Mouse (Mus musculus) monocyte, adult 2 months (primary cell): ENCODE results near the gene Gm10277.
A peak's percentile ranks its signal among the peaks of the same experiment; 100 is the strongest.
"Not testable (repeated sequence)": the region's sequence is repeated elsewhere in the genome, so short reads cannot be mapped to it uniquely, and the experiment has no call there.

Experiments used
- DNase-seq, 2 experiments: peaks; one replicate each; pipeline ENCODE4 v3.0.0; 2022; ENCODE audit warnings: low spot score in 2 of 2, low read depth in 1 of 2

Gm10277 gene

GRCm38 (mm10) chr11:77775701-77776400, 11.7 kb downstream of the Gm10277 start:
- no peak for DNase-seq

DNA sequence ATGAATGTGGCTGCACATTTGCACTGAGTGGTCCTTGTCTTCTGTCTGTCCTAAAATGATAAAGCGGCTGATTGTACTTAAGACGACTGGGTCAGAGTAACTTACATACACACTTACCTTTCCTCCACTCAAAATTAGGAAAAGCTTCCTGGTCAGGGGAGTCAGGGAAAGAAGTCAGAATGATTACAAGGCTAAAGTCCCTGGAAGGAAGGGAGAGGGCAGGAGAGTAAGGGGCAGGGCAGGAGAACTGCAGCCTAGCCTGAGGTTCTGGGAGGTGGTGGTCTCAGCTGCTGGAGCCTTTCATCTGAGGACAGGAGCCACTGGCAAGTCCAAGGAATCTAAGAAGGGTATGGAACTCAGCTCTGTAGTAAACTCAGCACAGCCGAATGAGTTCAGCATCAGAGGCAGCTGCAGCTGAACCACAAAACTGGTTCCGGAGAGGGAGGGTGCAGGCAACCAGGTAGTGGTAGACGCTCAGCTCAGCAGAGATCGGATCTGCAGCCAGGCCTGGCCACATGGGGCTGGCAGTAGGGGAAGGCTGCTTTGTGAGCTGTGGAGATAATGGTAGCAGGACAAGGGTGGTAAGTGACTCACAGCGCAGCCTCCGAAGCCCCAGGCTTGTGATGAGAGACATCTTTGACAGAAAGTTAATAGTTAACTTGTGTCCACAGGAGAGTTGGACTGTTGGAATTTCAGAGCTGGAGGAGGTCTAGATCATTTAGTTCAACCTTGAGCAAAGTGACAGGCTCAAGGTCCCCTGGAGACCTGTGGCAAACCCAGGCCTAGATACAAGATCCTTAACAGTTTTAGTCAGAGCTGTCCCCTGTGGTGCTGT, 15.5 kb downstream of the Gm10277 start:
- no peak for DNase-seq

DNA sequence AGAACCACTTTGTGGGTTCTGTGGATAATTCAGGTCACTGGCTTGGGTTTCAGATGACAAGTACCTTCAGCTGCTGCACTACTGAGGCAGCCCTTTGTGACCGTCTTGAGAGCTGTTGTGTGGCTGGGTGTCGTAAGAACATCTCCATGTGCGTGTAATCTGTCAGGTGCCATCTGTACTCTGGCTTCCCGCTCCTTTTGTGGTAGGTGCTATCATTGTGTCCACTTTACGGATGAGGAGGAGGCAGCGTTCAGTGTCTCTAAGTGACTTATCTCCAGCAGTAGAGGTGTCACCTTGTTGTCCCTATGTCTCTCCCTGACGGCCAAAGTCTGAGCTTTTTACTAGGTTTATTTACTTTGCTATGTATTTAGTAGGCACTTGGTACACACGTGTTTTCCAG, 17.2 kb downstream of the Gm10277 start:
- DNase-seq: no peak

DNA sequence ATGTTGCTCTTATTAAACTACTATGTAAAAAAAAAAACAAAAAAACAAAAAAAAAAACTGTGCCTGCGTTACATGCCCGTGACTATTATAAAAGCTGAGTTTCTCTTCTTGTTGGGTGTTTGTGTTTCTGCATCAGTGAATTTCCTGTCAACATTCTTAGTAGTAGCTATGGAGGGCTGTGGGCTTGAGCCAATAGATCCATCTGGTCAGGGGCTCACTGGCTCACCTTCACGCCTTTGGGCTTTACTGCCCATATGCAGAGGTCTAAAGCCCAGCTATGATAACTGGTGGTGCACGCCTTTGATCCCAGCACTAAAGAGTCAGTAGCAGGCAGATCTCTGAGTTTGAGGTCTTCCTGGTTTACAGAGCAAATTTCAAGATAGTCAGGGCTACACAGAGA, 18.1 kb downstream of the Gm10277 start:
- DNase-seq: no peak

DNA sequence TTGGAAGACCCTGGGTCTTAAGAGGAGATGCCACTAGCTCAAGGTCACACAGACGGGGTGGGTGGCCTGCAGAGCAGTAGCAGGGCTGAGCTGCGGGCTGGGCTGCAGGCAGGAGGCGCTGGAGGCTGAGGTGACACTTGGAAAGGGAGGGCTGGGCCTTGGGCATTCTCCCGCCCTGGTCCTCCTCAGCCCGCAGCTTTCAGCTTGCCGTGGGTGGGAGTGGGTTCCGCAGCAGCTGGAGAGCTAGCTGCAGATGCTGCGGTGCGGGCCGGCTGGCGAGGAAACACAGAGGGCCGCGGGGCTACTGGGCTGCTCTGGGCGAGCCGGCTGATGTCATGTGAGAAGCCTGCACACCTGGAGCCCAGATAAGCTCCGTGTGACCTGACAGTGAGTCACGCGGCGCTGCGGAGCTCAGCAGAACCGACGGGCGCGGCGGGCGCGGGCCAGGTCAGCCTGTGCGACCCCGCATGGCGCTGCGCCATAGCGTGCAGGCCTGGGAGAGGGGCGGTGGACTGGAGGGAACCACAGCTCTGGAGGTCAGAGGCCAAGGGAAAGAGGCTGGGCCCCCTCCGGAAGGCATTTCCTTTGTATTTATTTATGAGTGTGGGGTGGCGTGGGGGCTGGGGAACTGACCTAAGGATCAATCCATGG, 21.1 kb downstream of the Gm10277 start:
- no peak for DNase-seq

DNA sequence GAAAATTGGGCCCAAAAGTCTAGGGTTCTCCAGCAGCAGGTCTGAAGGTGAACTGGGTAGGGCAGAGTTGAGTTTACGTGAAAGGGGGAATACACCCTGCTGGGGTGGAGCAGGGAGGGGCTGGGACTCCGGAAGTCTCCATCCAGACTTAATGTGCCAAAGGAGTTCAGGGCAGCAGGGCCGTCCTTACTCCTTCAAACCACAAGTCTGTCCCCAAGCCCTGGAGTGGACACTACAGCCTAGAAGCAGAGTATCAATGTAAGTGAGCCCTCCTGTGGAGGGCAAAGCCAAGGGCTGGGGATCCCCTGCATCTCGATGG, 22.1 kb downstream of the Gm10277 start:
- DNase-seq: no peak

- DNase-seq: no peak
Observed at GRCm38 (mm10) chr11:77764694-77765458, 22.7 kb downstream of the Gm10277 start.

- DNase-seq: no peak
Observed at GRCm38 (mm10) chr11:77763673-77764340, 23.7 kb downstream of the Gm10277 start.

DNA sequence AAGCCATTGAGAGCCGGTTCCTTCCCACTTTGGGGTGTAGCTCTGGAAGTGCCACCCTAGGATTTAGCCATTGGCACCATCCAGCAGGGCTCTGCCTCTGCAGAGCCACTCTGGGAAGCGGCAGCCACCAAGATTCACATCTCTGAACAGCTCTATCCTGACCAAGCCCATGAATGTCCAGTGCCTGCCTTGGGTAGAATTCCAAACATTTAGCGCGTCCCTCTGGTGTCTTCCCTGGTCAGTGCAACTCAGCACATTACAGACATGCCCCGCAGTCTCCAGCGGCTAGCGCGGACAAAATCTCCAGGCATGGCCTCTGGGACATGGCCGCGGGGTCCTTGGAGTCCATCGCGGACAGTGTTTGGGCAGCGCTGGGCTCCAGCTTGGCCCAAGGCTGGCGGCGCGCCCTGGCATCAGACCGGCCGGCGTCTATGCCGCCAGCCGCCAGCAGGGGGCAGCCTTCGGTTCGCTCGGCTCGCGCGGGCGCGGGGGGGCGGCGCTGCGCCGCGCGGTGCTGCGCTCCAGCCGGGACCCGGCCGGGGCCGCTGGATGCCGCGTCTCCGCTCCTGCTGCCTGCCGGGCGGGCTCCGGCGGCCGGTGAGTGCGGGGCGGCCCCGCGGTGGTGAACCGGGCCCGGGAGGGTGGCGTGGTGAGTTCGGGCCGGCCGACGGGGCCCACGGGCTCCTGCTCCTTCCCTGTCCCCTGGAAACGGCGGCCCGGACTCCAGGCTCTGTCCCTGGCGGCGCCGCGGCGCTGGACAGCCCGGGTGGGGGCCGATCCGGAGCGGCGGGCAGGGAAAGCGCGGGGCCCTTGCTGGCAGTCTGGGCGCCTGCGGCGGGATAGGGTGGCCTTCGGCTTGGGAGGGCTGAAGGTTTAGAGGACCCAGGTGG, 24.5 kb downstream of the Gm10277 start, which contains the start of gene Myo18a:
Gene Myo18a, plus strand, starts transcription at position 464 of the 890 bp plus-strand sequence.
- peak; percentile 31 to 70 for DNase-seq

- DNase-seq: no peak
Observed at GRCm38 (mm10) chr11:77760031-77760430, 27.5 kb downstream of the Gm10277 start.

DNA sequence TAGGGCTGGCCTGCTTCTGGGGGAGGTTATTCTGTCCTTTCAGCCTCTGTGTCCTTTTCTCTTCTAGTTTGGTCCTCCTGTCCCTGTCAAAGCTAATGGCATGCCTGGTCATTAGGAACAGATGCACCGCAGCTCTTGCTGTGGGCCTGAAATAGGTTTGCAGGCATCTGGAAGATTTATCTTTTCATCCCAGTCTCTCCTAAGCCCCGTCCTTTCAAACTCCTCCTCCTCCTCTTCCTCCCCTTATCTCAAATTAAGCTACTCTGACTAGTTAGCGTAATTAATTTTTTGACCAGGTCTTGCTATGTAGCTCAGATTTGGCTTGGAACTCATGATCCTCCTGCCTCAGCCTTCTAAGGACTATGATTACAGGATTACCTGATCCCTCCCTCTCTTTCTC, 34.1 kb downstream of the Gm10277 start:
- no peak for DNase-seq

DNA sequence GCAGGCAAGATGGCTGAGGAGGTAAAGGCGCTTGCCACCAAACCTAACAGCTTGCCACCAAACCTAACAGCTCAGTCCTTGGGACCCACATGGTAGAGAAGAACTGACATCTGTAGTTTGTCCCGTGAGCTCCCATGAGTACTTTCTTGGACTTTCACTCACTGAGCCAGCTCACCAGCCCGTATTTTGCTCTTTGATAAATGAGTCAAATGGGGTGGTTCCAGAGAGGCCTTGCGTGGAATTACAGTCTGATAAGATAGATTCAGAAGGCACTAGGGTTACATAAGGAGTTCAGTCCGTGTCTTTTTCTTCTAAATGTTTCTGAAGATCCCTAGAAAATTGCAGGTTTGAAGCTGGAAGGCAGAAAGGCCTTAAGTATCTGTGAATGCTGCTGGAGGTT, 35.0 kb downstream of the Gm10277 start:
- no peak for DNase-seq

- no peak for DNase-seq
Observed at GRCm38 (mm10) chr11:77748996-77749395, 38.6 kb downstream of the Gm10277 start.

GRCm38 (mm10) chr11:77747103-77747502, 40.4 kb downstream of the Gm10277 start:
- not testable (repeated sequence) for DNase-seq

DNA sequence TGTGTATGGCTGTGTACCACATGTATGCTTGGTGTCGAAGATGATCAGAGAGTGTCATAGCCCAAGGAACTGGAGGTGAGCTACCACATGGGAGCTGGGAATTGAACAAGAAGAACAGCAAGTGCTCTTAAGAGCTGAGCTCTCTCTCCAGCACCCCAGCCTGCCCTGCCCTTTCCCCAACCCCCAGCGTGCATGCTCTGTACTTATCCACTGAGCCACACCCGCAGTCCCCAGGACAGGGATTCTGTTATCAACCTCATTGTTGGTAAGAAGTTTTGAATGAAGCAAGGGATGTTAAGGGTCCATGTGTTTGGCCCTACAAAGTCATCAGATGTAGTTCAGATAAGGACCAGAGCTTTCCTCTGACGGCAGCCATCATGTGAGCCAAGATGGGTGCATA, 40.9 kb downstream of the Gm10277 start:
- DNase-seq: no peak

DNA sequence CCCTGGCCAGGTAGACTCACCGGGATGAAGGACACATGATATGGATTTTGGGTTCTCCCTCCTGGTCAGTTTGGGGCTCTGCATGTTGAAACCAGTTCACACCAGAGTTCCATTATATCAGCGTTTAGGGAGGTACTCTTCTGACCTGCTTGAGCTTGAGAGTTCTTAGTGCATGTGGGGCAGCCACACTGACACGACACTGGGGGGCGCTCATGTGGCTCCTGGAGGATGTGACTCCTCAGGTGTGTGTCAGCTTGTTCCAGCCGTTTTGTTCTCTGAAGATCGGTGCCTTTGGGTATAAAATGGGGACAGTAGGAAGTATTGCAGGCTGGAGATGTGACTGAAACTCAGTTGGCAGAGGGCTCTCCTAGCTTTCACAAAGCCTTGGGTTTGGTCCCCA, 43.6 kb downstream of the Gm10277 start:
- no peak for DNase-seq

GRCm38 (mm10) chr11:77738555-77738954, 49.0 kb downstream of the Gm10277 start:
- no peak for DNase-seq

DNA sequence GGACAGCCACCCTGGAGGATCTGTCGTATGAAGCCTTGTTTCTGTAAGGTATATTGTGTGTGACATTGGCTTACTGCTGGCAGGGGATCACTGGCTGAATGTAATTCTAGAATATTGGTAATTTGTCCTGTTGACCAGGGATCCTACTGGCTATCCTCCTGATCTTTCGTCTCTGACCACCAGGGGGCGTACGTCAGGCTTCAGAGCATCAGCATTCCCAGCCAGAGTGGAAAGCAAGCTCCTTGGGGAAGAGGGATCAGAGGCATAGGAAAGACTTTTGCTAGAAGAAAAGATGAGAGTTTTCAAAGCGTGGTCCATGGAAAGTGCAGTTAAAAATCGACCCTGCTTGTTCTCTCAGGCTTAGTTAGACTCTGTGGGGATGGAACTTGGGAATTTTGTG, 50.3 kb downstream of the Gm10277 start:
- DNase-seq: peak in 1 of 2 experiments; percentile 57
